Mouse (Mus musculus) heart, postnatal 0 days (tissue): Measurements from ENCODE around the gene Cep135. TPM values are rescaled to one million over a fixed set of nuclear protein-coding genes. Genes with fewer than 3 reads are reported as not detected.

Source experiments
- ATAC-seq: fragments of 200-750 bp; cut with Nextera tagmentation; 2 replicates; pipeline ENCODE4 v1.8.0; 2017; ENCODE audit warnings: low read depth, moderate number of reproducible peaks, moderate library complexity; ENCODE audit not compliant: insufficient read depth
- DNase-seq: peaks from one replicate; pipeline ENCODE4 v3.0.0-alpha.2; 2016; ENCODE audit warnings: low spot score
- H3K27ac ChIP-seq: fragments of 300-500 bp; sonication (generic); 2 replicates; pipeline ENCODE4 v1.5.1; 2014; ENCODE audit warnings: low read depth, mild to moderate bottlenecking
- H3K27me3 ChIP-seq: fragments of 300-500 bp; sonication (generic); 2 replicates; pipeline ENCODE4 v1.6.1; 2014; ENCODE audit warnings: low read length, mixed read lengths; ENCODE audit not compliant: control insufficient read depth, insufficient read depth
- H3K36me3 ChIP-seq: fragments of 300-500 bp; sonication (generic); replicated peaks from 2 replicates; pipeline ENCODE4 v1.6.1; 2014; ENCODE audit warnings: low read length, mixed read lengths; ENCODE audit not compliant: control insufficient read depth, insufficient read depth
- H3K4me1 ChIP-seq: fragments of 300-500 bp; sonication (generic); 2 replicates; pipeline ENCODE4 v1.6.1; 2014; ENCODE audit warnings: antibody characterized with exemption; ENCODE audit not compliant: control insufficient read depth, insufficient read depth
- H3K4me2 ChIP-seq: fragments of 300-500 bp; sonication (generic); 2 replicates; pipeline ENCODE4 v1.6.1; 2014; ENCODE audit warnings: low read depth, mild to moderate bottlenecking, low read length, moderate library complexity
- H3K4me3 ChIP-seq: fragments of 300-500 bp; sonication (generic); 2 replicates; pipeline ENCODE4 v1.5.1; 2014; ENCODE audit warnings: low read depth, low read length
- H3K9ac ChIP-seq: fragments of 300-500 bp; sonication (generic); replicated peaks from 2 replicates; pipeline ENCODE4 v1.6.1; 2014; ENCODE audit warnings: low read depth, low read length, mixed read lengths
- H3K9me3 ChIP-seq: fragments of 300-500 bp; sonication (generic); replicated peaks from 2 replicates; pipeline ENCODE4 v1.6.1; 2016; ENCODE audit warnings: low read length; ENCODE audit not compliant: control insufficient read depth
- CTCF ChIP-seq: IDR thresholded peaks from 2 replicates; pipeline ENCODE4 v1.5.1; 2016; ENCODE audit warnings: antibody characterized with exemption, control low read depth, low read depth
- EP300 ChIP-seq: IDR thresholded peaks from 2 replicates; pipeline ENCODE4 v1.6.1; 2016; ENCODE audit warnings: antibody characterized with exemption, low read depth
- WGBS: fragments of 180-500 bp; shearing (Covaris S2); extraction: QIAGEN DNeasy Blood & Tissue Kit; methylation state at CpG from one replicate; pipeline ENCODE4 v1.1.7; 2014; 5-methylcytosine and 5-hydroxymethylcytosine counted together
- polyA plus RNA-seq: library from polyadenylated mRNA; unstranded; fragments of >200 nt; fragmentation: Nextera tagmentation; extraction: Ambion mirVana; gene quantifications from 2 replicates; pipeline ENCODE4 v1.2.1, GENCODE M21; 2015
- total RNA-seq: library from RNA; depleted of rRNA; stranded (reverse); fragments of >200 nt; gene quantifications from 2 replicates; pipeline ENCODE4 v1.2.3, GENCODE M21; 2014; ENCODE audit warnings: low replicate concordance

Gene Cep135
- total and polyA plus RNA-seq, 2 experiments from 2014 or later, result 1.9 to 2.0 TPM

GRCm38 (mm10) chr5:76666026-76666756 lies 77.7 kb downstream of the Cep135 start:
- Histone ChIP-seq H3K4me3 (no peak overlapping the region), H3K9ac (no peak overlapping the region), H3K4me2 (no peak overlapping the region), H3K27me3 (no peaks in the 10 kb centered on the region), H3K9me3 (no peaks in the 10 kb centered on the region), H3K36me3 (no peaks in the 10 kb centered on the region), H3K4me1 (no peaks in the 10 kb centered on the region), H3K27ac (no peak overlapping the region)
- DNase-seq, result no peak
- no peak for TF ChIP-seq CTCF
- TF ChIP-seq EP300, result no peak
- WGBS, result 84% methylated on average over 6 of the region's 6 CpGs
- no peak for ATAC-seq

GRCm38 (mm10) chr5:76668118-76668517 lies 79.6 kb downstream of the Cep135 start:
- whole genome bisulfite sequencing, result 60% methylated on average over 5 of the region's 5 CpGs
- no peak overlapping the region for H3K9ac ChIP-seq
- H3K36me3 ChIP-seq, result no peaks in the 10 kb centered on the region
- DNase-seq (no peak), ATAC-seq (no peak)
- no peaks in the 10 kb centered on the region for H3K9me3 ChIP-seq
- H3K4me3 ChIP-seq, result no peak overlapping the region
- no peaks in the 10 kb centered on the region for H3K27me3 ChIP-seq
- H3K4me2 ChIP-seq, result no peak overlapping the region
- H3K4me1 ChIP-seq, result no peaks in the 10 kb centered on the region
- TF ChIP-seq CTCF (no peak), EP300 (no peak)
- H3K27ac ChIP-seq, result no peak overlapping the region

- no peaks in the 10 kb centered on the region for H3K27me3 ChIP-seq
- ATAC-seq (no peak), DNase-seq (no peak)
- TF ChIP-seq CTCF, result no peak
- no peak for TF ChIP-seq EP300
- H3K4me2 ChIP-seq, result no peak overlapping the region
- H3K4me1 ChIP-seq, result no peaks in the 10 kb centered on the region
- H3K4me3 ChIP-seq, result no peak overlapping the region
- H3K9ac ChIP-seq, result no peak overlapping the region
- no peaks in the 10 kb centered on the region for H3K9me3 ChIP-seq
- H3K27ac ChIP-seq, result no peak overlapping the region
- 84% methylated on average over 5 of the region's 5 CpGs for WGBS
- H3K36me3 ChIP-seq, result no peaks in the 10 kb centered on the region
These were observed 80.0 kb downstream of the Cep135 start for GRCm38 (mm10) chr5:76668547-76668946.

GRCm38 (mm10) chr5:76670183-76670582 lies 81.7 kb downstream of the Cep135 start:
- no peaks in the 10 kb centered on the region for H3K9me3 ChIP-seq
- DNase-seq, result no peak
- 73% methylated on average over 10 of the region's 10 CpGs for WGBS
- no peak overlapping the region for H3K27ac ChIP-seq
- no peaks in the 10 kb centered on the region for H3K36me3 ChIP-seq
- H3K4me3 ChIP-seq, result no peak overlapping the region
- no peaks in the 10 kb centered on the region for H3K4me1 ChIP-seq
- no peak for ATAC-seq
- H3K9ac ChIP-seq, result no peak overlapping the region
- H3K27me3 ChIP-seq, result no peaks in the 10 kb centered on the region
- TF ChIP-seq EP300 (no peak), CTCF (no peak)
- no peak overlapping the region for H3K4me2 ChIP-seq

GRCm38 (mm10) chr5:76674022-76674653 lies 85.6 kb downstream of the Cep135 start:
- H3K27ac ChIP-seq, result no peak overlapping the region
- ATAC-seq, result no peak

More at GRCm38 (mm10) chr5:76674022-76674653, 85.6 kb downstream of the Cep135 start:
- no peak overlapping the region for H3K4me3 ChIP-seq
- TF ChIP-seq EP300 (no peak), CTCF (no peak)
- peaks cover 5% of the 10 kb centered on the region; the same call in 1 of the 2 replicates for H3K4me1 ChIP-seq
- H3K36me3 ChIP-seq, result no peaks in the 10 kb centered on the region
- 81% methylated on average over 5 of the region's 5 CpGs for WGBS
- no peaks in the 10 kb centered on the region for H3K27me3 ChIP-seq
- H3K9ac ChIP-seq, result no peak overlapping the region
- no peak for DNase-seq
- H3K4me2 ChIP-seq, result no peak overlapping the region
- H3K9me3 ChIP-seq, result no peaks in the 10 kb centered on the region
